Mouse (Mus musculus): ENCODE measurements around the gene Tmem19. TPM values are rescaled to one million over a fixed set of nuclear protein-coding genes. Genes with fewer than 3 reads are reported as not detected.
A peak's percentile ranks its signal among the peaks of the same experiment; 100 is the strongest.

Tmem19 gene
- polyA plus RNA-seq, 2 experiments, result 5.5 to 11.7 TPM

DNA sequence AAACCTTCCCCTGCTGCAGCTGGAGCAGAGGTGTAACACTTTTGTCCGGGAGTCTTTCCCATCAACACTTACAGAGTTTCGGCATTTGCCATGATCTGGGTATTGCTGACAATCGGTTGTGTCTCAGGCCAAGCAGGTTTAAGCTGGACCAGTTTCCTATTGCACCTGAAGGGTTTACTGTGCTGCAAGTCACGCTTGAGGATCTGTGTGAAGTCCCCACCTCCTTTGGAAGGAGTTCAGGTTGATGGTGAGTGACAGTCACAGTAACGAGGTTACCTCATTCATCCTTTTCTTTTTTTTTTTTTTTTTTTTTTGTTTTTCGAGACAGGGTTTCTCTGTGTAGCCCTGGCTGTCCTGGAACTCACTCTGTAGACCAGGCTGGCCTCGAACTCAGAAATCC is 6.2 kb downstream of the Tmem19 start:
- no peak for ATAC-seq (ENCODE audit: insufficient read depth)
- 75% methylated on average over 5 of the region's 7 CpGs for WGBS (ENCODE audit: insufficient replicate concordance)
- no peak overlapping the region for H3K27ac ChIP-seq
- H3K36me3 ChIP-seq (replicated peaks; ENCODE audit: control insufficient read depth, insufficient read depth, low read depth), result no peaks in the 10 kb centered on the region
- no peak for DNase-seq (ENCODE audit: low read depth in 3 of 3, low spot score in 3 of 3)
- no peak for TF ChIP-seq EP300 (IDR thresholded peaks at IDR 0.05; ENCODE audit: low read depth)
- no peak for TF ChIP-seq CTCF (IDR thresholded peaks at IDR 0.05; ENCODE audit: low read depth)
- H3K9me3 ChIP-seq (ENCODE audit: control insufficient read depth, low read length), result no peaks in the 10 kb centered on the region
- no peak overlapping the region for H3K9ac ChIP-seq (replicated peaks)
- no peaks in the 10 kb centered on the region for H3K27me3 ChIP-seq (ENCODE audit: control insufficient read depth, insufficient read depth, low read length)
- H3K4me2 ChIP-seq (ENCODE audit: low read depth), result no peak overlapping the region
- H3K4me3 ChIP-seq (ENCODE audit: insufficient read depth in 1 of 2, low read depth in 2 of 2, low read length in 2 of 2), result no peak overlapping the region
- H3K4me1 ChIP-seq (replicated peaks; ENCODE audit: control insufficient read depth in 2 of 2, insufficient read depth in 2 of 2, low read length in 1 of 2), result peaks cover 0 to 4% of the 10 kb centered on the region in 2 experiments; a peak in 2 of 4 replicates

GRCm38 (mm10) chr10:115355016-115355415 is 7.3 kb downstream of the Tmem19 start:
- Histone ChIP-seq H3K4me3 (ENCODE audit: insufficient read depth in 1 of 2, low read depth in 2 of 2, low read length in 2 of 2) (no peak overlapping the region), H3K4me1 (replicated peaks; ENCODE audit: control insufficient read depth in 2 of 2, insufficient read depth in 2 of 2, low read length in 1 of 2) (peaks cover 0 to 8% of the 10 kb centered on the region in 2 experiments; a peak in 2 of 4 replicates), H3K9me3 (ENCODE audit: control insufficient read depth, low read length) (no peaks in the 10 kb centered on the region), H3K36me3 (replicated peaks; ENCODE audit: control insufficient read depth, insufficient read depth, low read depth) (no peaks in the 10 kb centered on the region), H3K9ac (replicated peaks) (no peak overlapping the region), H3K27ac (no peak overlapping the region), H3K27me3 (ENCODE audit: control insufficient read depth, insufficient read depth, low read length) (no peaks in the 10 kb centered on the region), H3K4me2 (ENCODE audit: low read depth) (no peak overlapping the region)
- ATAC-seq (ENCODE audit: insufficient read depth) (no peak), DNase-seq (ENCODE audit: low read depth in 3 of 3, low spot score in 3 of 3) (no peak)
- TF ChIP-seq EP300 (IDR thresholded peaks at IDR 0.05; ENCODE audit: low read depth) (no peak), CTCF (IDR thresholded peaks at IDR 0.05; ENCODE audit: low read depth) (no peak)
- WGBS (ENCODE audit: insufficient replicate concordance), result 77% methylated on average over 6 of the region's 6 CpGs

GRCm38 (mm10) chr10:115354553-115354952 is 7.7 kb downstream of the Tmem19 start:
- H3K9ac ChIP-seq (replicated peaks), result no peak overlapping the region
- DNase-seq (ENCODE audit: low read depth in 3 of 3, low spot score in 3 of 3) (no peak), ATAC-seq (ENCODE audit: insufficient read depth) (no peak)
- WGBS (ENCODE audit: insufficient replicate concordance), result 70% methylated on average over 6 of the region's 6 CpGs
- no peak overlapping the region for H3K4me3 ChIP-seq (ENCODE audit: insufficient read depth in 1 of 2, low read depth in 2 of 2, low read length in 2 of 2)
- no peaks in the 10 kb centered on the region for H3K36me3 ChIP-seq (replicated peaks; ENCODE audit: control insufficient read depth, insufficient read depth, low read depth)
- H3K4me2 ChIP-seq (ENCODE audit: low read depth), result no peak overlapping the region
- TF ChIP-seq CTCF (IDR thresholded peaks at IDR 0.05; ENCODE audit: low read depth), result no peak
- no peak for TF ChIP-seq EP300 (IDR thresholded peaks at IDR 0.05; ENCODE audit: low read depth)
- H3K9me3 ChIP-seq (ENCODE audit: control insufficient read depth, low read length), result no peaks in the 10 kb centered on the region
- peaks cover 0 to 8% of the 10 kb centered on the region in 2 experiments; a peak in 2 of 4 replicates for H3K4me1 ChIP-seq (replicated peaks; ENCODE audit: control insufficient read depth in 2 of 2, insufficient read depth in 2 of 2, low read length in 1 of 2)
- no peaks in the 10 kb centered on the region for H3K27me3 ChIP-seq (ENCODE audit: control insufficient read depth, insufficient read depth, low read length)
- no peak overlapping the region for H3K27ac ChIP-seq

DNA sequence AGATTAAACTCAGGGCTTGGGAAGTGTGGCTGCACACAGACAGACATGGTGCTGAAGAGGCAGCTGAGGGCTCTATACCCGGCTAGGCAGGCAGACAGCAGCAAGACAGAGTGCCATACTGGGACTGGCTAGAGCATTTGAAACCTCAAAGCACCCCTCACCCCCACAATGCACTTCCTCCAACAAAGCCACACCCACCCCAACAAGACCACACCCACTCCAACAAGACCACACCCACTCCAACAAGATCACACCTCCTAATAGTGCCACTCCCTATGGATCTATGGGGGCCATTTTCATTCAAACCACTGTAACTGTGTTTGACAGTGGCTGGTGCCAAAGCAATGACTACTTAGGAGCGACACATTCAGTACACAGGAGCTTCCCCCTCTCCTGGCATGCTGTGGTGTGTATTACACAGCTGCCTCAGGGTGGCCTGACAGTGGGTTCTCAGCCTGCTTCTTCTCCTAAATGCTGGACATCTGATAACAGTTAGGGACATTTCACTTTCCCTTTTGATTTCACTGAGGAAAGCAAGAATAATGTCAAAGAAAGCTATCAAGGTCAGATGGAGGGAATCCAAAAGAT is 11.4 kb downstream of the Tmem19 start:
- Histone ChIP-seq H3K27ac (no peak overlapping the region), H3K4me1 (replicated peaks; ENCODE audit: control insufficient read depth in 2 of 2, insufficient read depth in 2 of 2, low read length in 1 of 2) (peaks cover 0 to 12% of the 10 kb centered on the region in 2 experiments; a peak in 2 of 4 replicates), H3K27me3 (ENCODE audit: control insufficient read depth, insufficient read depth, low read length) (no peaks in the 10 kb centered on the region), H3K9ac (replicated peaks) (no peak overlapping the region), H3K36me3 (replicated peaks; ENCODE audit: control insufficient read depth, insufficient read depth, low read depth) (no peaks in the 10 kb centered on the region), H3K9me3 (ENCODE audit: control insufficient read depth, low read length) (no peaks in the 10 kb centered on the region), H3K4me2 (ENCODE audit: low read depth) (no peak overlapping the region), H3K4me3 (ENCODE audit: insufficient read depth in 1 of 2, low read depth in 2 of 2, low read length in 2 of 2) (no peak overlapping the region)
- DNase-seq (ENCODE audit: low read depth in 3 of 3, low spot score in 3 of 3) (no peak), ATAC-seq (ENCODE audit: insufficient read depth) (peak; percentile 66; the same call in 1 of the 2 replicates)
- 55% methylated on average over 2 of the region's 2 CpGs for WGBS (ENCODE audit: insufficient replicate concordance)
- TF ChIP-seq CTCF (IDR thresholded peaks at IDR 0.05; ENCODE audit: low read depth), result no peak
- TF ChIP-seq EP300 (IDR thresholded peaks at IDR 0.05; ENCODE audit: low read depth), result no peak

- DNase-seq (ENCODE audit: low read depth in 3 of 3, low spot score in 3 of 3) (no peak), ATAC-seq (ENCODE audit: insufficient read depth) (no peak)
- Histone ChIP-seq H3K27ac (no peak overlapping the region), H3K9ac (replicated peaks) (no peak overlapping the region), H3K4me2 (ENCODE audit: low read depth) (no peak overlapping the region), H3K4me3 (ENCODE audit: insufficient read depth in 1 of 2, low read depth in 2 of 2, low read length in 2 of 2) (no peak overlapping the region), H3K36me3 (replicated peaks; ENCODE audit: control insufficient read depth, insufficient read depth, low read depth) (no peaks in the 10 kb centered on the region), H3K27me3 (ENCODE audit: control insufficient read depth, insufficient read depth, low read length) (no peaks in the 10 kb centered on the region), H3K9me3 (ENCODE audit: control insufficient read depth, low read length) (no peaks in the 10 kb centered on the region), H3K4me1 (replicated peaks; ENCODE audit: control insufficient read depth in 2 of 2, insufficient read depth in 2 of 2, low read length in 1 of 2) (peaks cover 0 to 12% of the 10 kb centered on the region in 2 experiments; a peak in 2 of 4 replicates)
- 75% methylated on average over 7 of the region's 7 CpGs for WGBS (ENCODE audit: insufficient replicate concordance)
- no peak for TF ChIP-seq EP300 (IDR thresholded peaks at IDR 0.05; ENCODE audit: low read depth)
- no peak for TF ChIP-seq CTCF (IDR thresholded peaks at IDR 0.05; ENCODE audit: low read depth)
These were observed 12.8 kb downstream of the Tmem19 start for GRCm38 (mm10) chr10:115349509-115349908.

Measured in liver, embryonic 14.5 days (tissue).